Mouse (Mus musculus): ENCODE measurements at regions not wholly inside any gene's neighbourhood (a gene's known extent, or its start where the extent isn't known, plus 50 kb on each side); places are given as distances from the start of the nearest gene placed in this dataset.

GRCm38 (mm10) chr2:78972288-78973117, 104.6 kb downstream of the Ube2e3 start:
- Histone ChIP-seq H3K9ac (no peak overlapping the region), H3K36me3 (no peaks in the 10 kb centered on the region), H3K27ac (replicated peaks) (no peak overlapping the region), H3K4me1 (replicated peaks) (no peaks in the 10 kb centered on the region), H3K27me3 (no peaks in the 10 kb centered on the region), H3K4me2 (no peak overlapping the region), H3K9me3 (no peaks in the 10 kb centered on the region), H3K4me3 (no peak overlapping the region)
- ATAC-seq (ENCODE audit: low FRiP score, low read depth): no peak
- WGBS: 87% methylated on average over 10 of the region's 10 CpGs

- Histone ChIP-seq H3K4me1 (replicated peaks) (no peaks in the 10 kb centered on the region), H3K27ac (replicated peaks) (no peak overlapping the region), H3K9me3 (no peaks in the 10 kb centered on the region), H3K4me3 (no peak overlapping the region), H3K9ac (no peak overlapping the region), H3K27me3 (no peaks in the 10 kb centered on the region), H3K4me2 (no peak overlapping the region), H3K36me3 (no peaks in the 10 kb centered on the region)
- no peak for ATAC-seq (ENCODE audit: low FRiP score, low read depth)
- WGBS: 91% methylated on average over 3 of the region's 3 CpGs
Measured at GRCm38 (mm10) chr2:78973811-78974210, 105.9 kb downstream of the Ube2e3 start.

- no peak for ATAC-seq (ENCODE audit: low FRiP score, low read depth)
- no peaks in the 10 kb centered on the region for H3K36me3 ChIP-seq
- 85% methylated on average over 2 of the region's 2 CpGs for WGBS
Measured at GRCm38 (mm10) chr2:78974683-78975392, 106.9 kb downstream of the Ube2e3 start.

GRCm38 (mm10) chr2:78975393-78975774, 107.5 kb downstream of the Ube2e3 start:
- H3K4me2 ChIP-seq: no peak overlapping the region
- H3K27ac ChIP-seq (replicated peaks): no peak overlapping the region
- 93% methylated on average over 4 of the region's 4 CpGs for WGBS
- no peaks in the 10 kb centered on the region for H3K36me3 ChIP-seq
- no peaks in the 10 kb centered on the region for H3K9me3 ChIP-seq
- no peak overlapping the region for H3K4me3 ChIP-seq
- H3K4me1 ChIP-seq (replicated peaks): no peaks in the 10 kb centered on the region
- no peak overlapping the region for H3K9ac ChIP-seq
- no peaks in the 10 kb centered on the region for H3K27me3 ChIP-seq
- no peak for ATAC-seq (ENCODE audit: low FRiP score, low read depth)

More at GRCm38 (mm10) chr2:78974683-78975392, 106.9 kb downstream of the Ube2e3 start:
- no peak overlapping the region for H3K4me2 ChIP-seq
- no peak overlapping the region for H3K27ac ChIP-seq (replicated peaks)
- no peaks in the 10 kb centered on the region for H3K27me3 ChIP-seq
- H3K4me3 ChIP-seq: no peak overlapping the region
- H3K4me1 ChIP-seq (replicated peaks): no peaks in the 10 kb centered on the region
- H3K9me3 ChIP-seq: no peaks in the 10 kb centered on the region
- H3K9ac ChIP-seq: no peak overlapping the region

- Histone ChIP-seq H3K9ac (no peak overlapping the region), H3K4me1 (replicated peaks) (no peaks in the 10 kb centered on the region), H3K27me3 (no peaks in the 10 kb centered on the region), H3K9me3 (no peaks in the 10 kb centered on the region), H3K36me3 (no peaks in the 10 kb centered on the region), H3K27ac (replicated peaks) (no peak overlapping the region), H3K4me3 (no peak overlapping the region), H3K4me2 (no peak overlapping the region)
- WGBS: 89% methylated on average over 4 of the region's 4 CpGs
- no peak for ATAC-seq (ENCODE audit: low FRiP score, low read depth)
Measured at GRCm38 (mm10) chr2:78976084-78976483, 108.2 kb downstream of the Ube2e3 start.

- no peaks in the 10 kb centered on the region for H3K4me1 ChIP-seq (replicated peaks)
- WGBS: 84% methylated on average over 5 of the region's 5 CpGs
- no peak overlapping the region for H3K4me2 ChIP-seq
- no peaks in the 10 kb centered on the region for H3K36me3 ChIP-seq
- H3K27me3 ChIP-seq: no peaks in the 10 kb centered on the region
- no peak for ATAC-seq (ENCODE audit: low FRiP score, low read depth)
- H3K9ac ChIP-seq: no peak overlapping the region
- no peaks in the 10 kb centered on the region for H3K9me3 ChIP-seq
- H3K27ac ChIP-seq (replicated peaks): no peak overlapping the region
- no peak overlapping the region for H3K4me3 ChIP-seq
Measured at GRCm38 (mm10) chr2:78977632-78978397, 109.9 kb downstream of the Ube2e3 start.

- H3K4me1 ChIP-seq (replicated peaks): no peaks in the 10 kb centered on the region
- no peak overlapping the region for H3K9ac ChIP-seq
- no peak for ATAC-seq (ENCODE audit: low FRiP score, low read depth)
- no peak overlapping the region for H3K4me2 ChIP-seq
- WGBS: 81% methylated on average over 5 of the region's 5 CpGs
- no peak overlapping the region for H3K27ac ChIP-seq (replicated peaks)
- no peaks in the 10 kb centered on the region for H3K27me3 ChIP-seq
- H3K4me3 ChIP-seq: no peak overlapping the region
- no peaks in the 10 kb centered on the region for H3K9me3 ChIP-seq
- H3K36me3 ChIP-seq: no peaks in the 10 kb centered on the region
Measured at GRCm38 (mm10) chr2:78980019-78980418, 112.1 kb downstream of the Ube2e3 start.

- Histone ChIP-seq H3K36me3 (no peaks in the 10 kb centered on the region), H3K9ac (no peak overlapping the region), H3K4me2 (no peak overlapping the region), H3K4me3 (no peak overlapping the region), H3K27me3 (no peaks in the 10 kb centered on the region), H3K27ac (replicated peaks) (no peak overlapping the region), H3K4me1 (replicated peaks) (no peaks in the 10 kb centered on the region), H3K9me3 (no peaks in the 10 kb centered on the region)
- ATAC-seq (ENCODE audit: low FRiP score, low read depth): no peak
- WGBS: 97% methylated on average over 1 of the region's 1 CpGs
Measured at GRCm38 (mm10) chr2:78980661-78981229, 112.8 kb downstream of the Ube2e3 start.

GRCm38 (mm10) chr2:78983347-78983746, 115.4 kb downstream of the Ube2e3 start:
- no peaks in the 10 kb centered on the region for H3K36me3 ChIP-seq
- no peak overlapping the region for H3K4me3 ChIP-seq
- H3K4me1 ChIP-seq (replicated peaks): peaks cover 5% of the 10 kb centered on the region; the same call in 1 of the 2 replicates
- no peak overlapping the region for H3K9ac ChIP-seq
- no peaks in the 10 kb centered on the region for H3K9me3 ChIP-seq
- no peaks in the 10 kb centered on the region for H3K27me3 ChIP-seq
- H3K4me2 ChIP-seq: no peak overlapping the region
- no peak overlapping the region for H3K27ac ChIP-seq (replicated peaks)
- no peak for ATAC-seq (ENCODE audit: low FRiP score, low read depth)

GRCm38 (mm10) chr2:78983944-78984498, 116.1 kb downstream of the Ube2e3 start:
- ATAC-seq (ENCODE audit: low FRiP score, low read depth): no peak
- Histone ChIP-seq H3K36me3 (no peaks in the 10 kb centered on the region), H3K27ac (replicated peaks) (no peak overlapping the region), H3K9me3 (no peaks in the 10 kb centered on the region), H3K27me3 (no peaks in the 10 kb centered on the region), H3K4me3 (no peak overlapping the region), H3K4me2 (no peak overlapping the region), H3K4me1 (replicated peaks) (peaks cover 5% of the 10 kb centered on the region; the same call in 1 of the 2 replicates), H3K9ac (no peak overlapping the region)
- WGBS: 61% methylated on average over 5 of the region's 5 CpGs

- no peaks in the 10 kb centered on the region for H3K27me3 ChIP-seq
- no peaks in the 10 kb centered on the region for H3K36me3 ChIP-seq
- H3K9me3 ChIP-seq: no peaks in the 10 kb centered on the region
- no peak overlapping the region for H3K4me2 ChIP-seq
- H3K4me1 ChIP-seq (replicated peaks): peaks cover 5% of the 10 kb centered on the region; the same call in 1 of the 2 replicates
- peak; percentile 76; the same call in 1 of the 2 replicates for ATAC-seq (ENCODE audit: low FRiP score, low read depth)
- peak overlapping the region; percentile 8; the same call in 1 of the 2 replicates for H3K9ac ChIP-seq
- H3K27ac ChIP-seq (replicated peaks): 0 out of 2 replicates have a peak overlapping the region, but pooled peaks have one; percentile 14
- no peak overlapping the region for H3K4me3 ChIP-seq
- WGBS: 32% methylated on average over 7 of the region's 7 CpGs
Measured at GRCm38 (mm10) chr2:78986984-78987383, 119.1 kb downstream of the Ube2e3 start.

Data from hindbrain, embryonic 15.5 days (tissue).